Mouse (Mus musculus): ENCODE results near the gene Kansl1. TPM values are rescaled to one million over a fixed set of nuclear protein-coding genes. Genes with fewer than 3 reads are reported as not detected.
A peak's percentile ranks its signal among the peaks of the same experiment; 100 is the strongest.

Gene Kansl1
- total and polyA plus RNA-seq, 2 experiments from 2014 or later: 22.0 to 65.3 TPM

DNA sequence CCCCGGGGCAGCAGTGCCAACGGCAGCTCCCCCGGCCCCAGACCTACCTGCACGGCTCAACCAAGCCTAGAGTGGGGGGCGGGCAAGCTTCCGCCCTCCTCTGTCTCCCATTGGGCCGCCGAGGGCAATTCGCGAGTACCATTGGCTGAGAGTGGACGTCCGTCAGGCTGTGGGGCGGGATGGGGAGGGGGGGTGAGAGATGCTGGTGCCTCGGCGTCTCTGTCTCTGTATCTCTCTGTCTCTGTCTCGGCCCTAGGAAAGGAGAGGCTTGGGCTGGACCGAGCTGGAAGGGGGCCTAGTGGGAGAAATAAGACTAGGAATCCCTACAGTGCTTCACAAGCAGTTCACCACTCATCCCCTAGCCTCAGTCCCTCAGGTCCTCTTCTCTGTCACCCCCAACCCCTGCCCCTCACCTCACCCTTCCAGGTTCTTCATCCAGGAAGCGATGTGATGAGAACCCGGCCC is 742 bp upstream of the Kansl1 start:
- H3K4me2 ChIP-seq (ENCODE audit: low read depth): peak overlapping the region; percentile 81
- no peaks in the 10 kb centered on the region for H3K27me3 ChIP-seq (ENCODE audit: insufficient read depth, low read length)
- WGBS: 1% methylated on average over 18 of the region's 19 CpGs
- H3K4me1 ChIP-seq (ENCODE audit: insufficient read depth): peaks cover 6% of the 10 kb centered on the region; the same call in 1 of the 2 replicates
- H3K4me3 ChIP-seq (ENCODE audit: low read depth, low read length): peak overlapping the region; percentile 96
- H3K27ac ChIP-seq (ENCODE audit: low read depth, low read length): peak overlapping the region; percentile 69
- H3K9ac ChIP-seq: peak overlapping the region; percentile 92
- no peaks in the 10 kb centered on the region for H3K9me3 ChIP-seq (ENCODE audit: low read length)
- no peaks in the 10 kb centered on the region for H3K36me3 ChIP-seq (ENCODE audit: insufficient read depth)
- DNase-seq (peak; percentile 96), ATAC-seq (peak; percentile 100)
- TF ChIP-seq CTCF (IDR thresholded peaks at IDR 0.05; ENCODE audit: low read depth): no peak

GRCm38 (mm10) chr11:104467698-104468097 is 963 bp downstream of the Kansl1 start:
- Histone ChIP-seq H3K27ac (ENCODE audit: low read depth, low read length) (no peak overlapping the region), H3K4me2 (ENCODE audit: low read depth) (no peak overlapping the region), H3K9ac (no peak overlapping the region), H3K27me3 (ENCODE audit: insufficient read depth, low read length) (no peaks in the 10 kb centered on the region), H3K9me3 (ENCODE audit: low read length) (no peaks in the 10 kb centered on the region), H3K4me1 (ENCODE audit: insufficient read depth) (peaks cover 6% of the 10 kb centered on the region; the same call in 1 of the 2 replicates), H3K4me3 (ENCODE audit: low read depth, low read length) (no peak overlapping the region), H3K36me3 (ENCODE audit: insufficient read depth) (peaks cover 3% of the 10 kb centered on the region; the same call in 1 of the 2 replicates)
- no peak for DNase-seq
- 79% methylated on average over 5 of the region's 5 CpGs for WGBS
- ATAC-seq: no peak
- TF ChIP-seq CTCF (IDR thresholded peaks at IDR 0.05; ENCODE audit: low read depth): no peak

GRCm38 (mm10) chr11:104461551-104461950 is 7.1 kb downstream of the Kansl1 start:
- no peaks in the 10 kb centered on the region for H3K4me1 ChIP-seq (ENCODE audit: insufficient read depth)
- no peak overlapping the region for H3K9ac ChIP-seq
- ATAC-seq (no peak), DNase-seq (peak; percentile 86)
- H3K36me3 ChIP-seq (ENCODE audit: insufficient read depth): peaks cover 3% of the 10 kb centered on the region; the same call in 1 of the 2 replicates
- no peaks in the 10 kb centered on the region for H3K9me3 ChIP-seq (ENCODE audit: low read length)
- no peak overlapping the region for H3K4me3 ChIP-seq (ENCODE audit: low read depth, low read length)
- H3K4me2 ChIP-seq (ENCODE audit: low read depth): no peak overlapping the region
- no peaks in the 10 kb centered on the region for H3K27me3 ChIP-seq (ENCODE audit: insufficient read depth, low read length)
- TF ChIP-seq CTCF (IDR thresholded peaks at IDR 0.05; ENCODE audit: low read depth): peak; percentile 79
- H3K27ac ChIP-seq (ENCODE audit: low read depth, low read length): no peak overlapping the region

DNA sequence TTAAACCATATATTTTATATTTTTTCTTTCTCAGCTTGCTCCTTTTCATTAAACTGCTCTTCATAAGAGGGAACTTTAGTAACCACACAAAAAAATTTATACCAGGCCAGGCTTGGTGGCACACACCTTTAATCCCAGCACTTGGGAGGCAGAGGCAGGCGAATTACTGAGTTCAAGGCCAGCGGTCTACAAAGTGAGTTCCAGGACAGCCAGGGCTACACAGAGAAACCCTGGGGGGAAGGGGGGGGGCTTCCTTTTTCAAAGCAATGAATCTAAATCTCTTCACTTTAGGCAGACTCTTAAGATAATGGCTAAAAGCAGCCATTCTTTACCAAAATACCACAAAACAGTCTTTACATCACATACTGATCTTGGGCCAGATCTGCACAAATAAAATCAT is 9.0 kb downstream of the Kansl1 start:
- Histone ChIP-seq H3K27ac (ENCODE audit: low read depth, low read length) (no peak overlapping the region), H3K9ac (no peak overlapping the region), H3K4me2 (ENCODE audit: low read depth) (no peak overlapping the region), H3K9me3 (ENCODE audit: low read length) (no peaks in the 10 kb centered on the region), H3K36me3 (ENCODE audit: insufficient read depth) (peaks cover 3% of the 10 kb centered on the region; the same call in 1 of the 2 replicates), H3K4me1 (ENCODE audit: insufficient read depth) (no peaks in the 10 kb centered on the region), H3K27me3 (ENCODE audit: insufficient read depth, low read length) (no peaks in the 10 kb centered on the region), H3K4me3 (ENCODE audit: low read depth, low read length) (no peak overlapping the region)
- ATAC-seq (no peak), DNase-seq (no peak)
- WGBS: 89% methylated on average over 2 of the region's 2 CpGs
- TF ChIP-seq CTCF (IDR thresholded peaks at IDR 0.05; ENCODE audit: low read depth): no peak

GRCm38 (mm10) chr11:104458507-104458906 is 10.2 kb downstream of the Kansl1 start:
- WGBS: 83% methylated on average over 2 of the region's 2 CpGs
- Histone ChIP-seq H3K4me2 (ENCODE audit: low read depth) (no peak overlapping the region), H3K27ac (ENCODE audit: low read depth, low read length) (no peak overlapping the region), H3K4me1 (ENCODE audit: insufficient read depth) (no peaks in the 10 kb centered on the region), H3K4me3 (ENCODE audit: low read depth, low read length) (no peak overlapping the region), H3K9me3 (ENCODE audit: low read length) (no peaks in the 10 kb centered on the region), H3K27me3 (ENCODE audit: insufficient read depth, low read length) (no peaks in the 10 kb centered on the region), H3K9ac (no peak overlapping the region), H3K36me3 (ENCODE audit: insufficient read depth) (peaks cover 3% of the 10 kb centered on the region; the same call in 1 of the 2 replicates)
- no peak for ATAC-seq
- no peak for TF ChIP-seq CTCF (IDR thresholded peaks at IDR 0.05; ENCODE audit: low read depth)
- DNase-seq: no peak

DNA sequence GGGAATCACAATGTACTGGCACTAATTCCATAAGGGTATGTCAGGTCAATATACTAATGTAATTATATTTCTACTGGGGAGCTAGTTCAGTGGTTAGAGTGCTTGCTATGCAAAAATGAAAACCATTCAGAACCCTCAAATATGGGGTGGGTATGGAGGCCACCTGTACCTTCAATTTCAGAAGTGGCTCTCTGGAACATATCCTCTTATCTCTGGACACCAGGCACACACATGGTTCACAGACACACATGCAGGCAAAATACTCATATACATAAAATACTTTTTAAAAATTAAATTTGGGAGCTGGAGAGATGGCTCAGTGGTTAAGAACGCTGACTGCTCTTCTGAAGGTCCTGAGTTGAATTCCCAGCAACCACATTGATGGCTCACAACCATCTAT is 16.0 kb downstream of the Kansl1 start:
- no peak for TF ChIP-seq CTCF (IDR thresholded peaks at IDR 0.05; ENCODE audit: low read depth)
- Histone ChIP-seq H3K4me2 (ENCODE audit: low read depth) (no peak overlapping the region), H3K36me3 (ENCODE audit: insufficient read depth) (0 out of 2 replicates have a peak, but pooled peaks cover 4% of the 10 kb centered on the region), H3K4me3 (ENCODE audit: low read depth, low read length) (no peak overlapping the region), H3K27me3 (ENCODE audit: insufficient read depth, low read length) (no peaks in the 10 kb centered on the region), H3K9ac (no peak overlapping the region), H3K9me3 (ENCODE audit: low read length) (0 out of 2 replicates have a peak, but pooled peaks cover 3% of the 10 kb centered on the region), H3K4me1 (ENCODE audit: insufficient read depth) (no peaks in the 10 kb centered on the region), H3K27ac (ENCODE audit: low read depth, low read length) (no peak overlapping the region)
- WGBS: 98% methylated on average over 1 of the region's 1 CpGs
- DNase-seq: no peak
- no peak for ATAC-seq

GRCm38 (mm10) chr11:104451239-104451638 is 17.4 kb downstream of the Kansl1 start:
- H3K36me3 ChIP-seq (ENCODE audit: insufficient read depth): 0 out of 2 replicates have a peak, but pooled peaks cover 4% of the 10 kb centered on the region
- 0 out of 2 replicates have a peak, but pooled peaks cover 3% of the 10 kb centered on the region for H3K9me3 ChIP-seq (ENCODE audit: low read length)
- peak; percentile 38; the same call in 1 of the 2 replicates for TF ChIP-seq CTCF (IDR thresholded peaks at IDR 0.05; ENCODE audit: low read depth)
- no peak overlapping the region for H3K4me2 ChIP-seq (ENCODE audit: low read depth)
- H3K27me3 ChIP-seq (ENCODE audit: insufficient read depth, low read length): no peaks in the 10 kb centered on the region
- H3K9ac ChIP-seq: no peak overlapping the region
- WGBS: 100% methylated on average over 1 of the region's 1 CpGs
- DNase-seq: no peak
- no peak overlapping the region for H3K27ac ChIP-seq (ENCODE audit: low read depth, low read length)
- no peaks in the 10 kb centered on the region for H3K4me1 ChIP-seq (ENCODE audit: insufficient read depth)
- ATAC-seq: no peak
- no peak overlapping the region for H3K4me3 ChIP-seq (ENCODE audit: low read depth, low read length)
